In genomic region chr7:19713598-19713997, GRCm38 (mm10) we compare ENCODE assay signal across 16 mouse cellular contexts. TPM values are rescaled to one million over a fixed set of nuclear protein-coding genes. Genes with fewer than 3 reads are reported as not detected.
DNase-seq lines count a peak whose midpoint lies in the region; ATAC-seq and TF ChIP-seq lines count a peak whose summit lies in the region.
"Had no signal": no experiment of that assay in that cellular context is flagged by ENCODE, and none has a peak within 500 bp of the region (broad histone marks: within the 10 kb centered on the region; RNA-seq: fewer than 3 reads in every experiment).

No protein-coding gene starts in this region.

- peaks cover 72% of the 10 kb centered on the region for H3K36me3 ChIP-seq in heart, embryonic 13.5 days
- H3K36me3 ChIP-seq in midbrain, embryonic 12.5 days: peaks cover 57% of the 10 kb centered on the region
- H3K36me3 ChIP-seq in midbrain, embryonic 14.5 days (ENCODE audit: control insufficient read depth, insufficient read depth, low read length): peaks cover 42% of the 10 kb centered on the region
- peaks cover 37% of the 10 kb centered on the region for H3K36me3 ChIP-seq in liver, postnatal 0 days (replicated peaks; ENCODE audit: insufficient read depth, low read length)

- peak; percentile 6 for DNase-seq in CD4-positive, CD25-positive, alpha-beta regulatory T cell, adult 2 months (ENCODE audit: low read depth, low spot score)
- no peak for DNase-seq in heart, postnatal 36 days
- DNase-seq in midbrain, embryonic 14.5 days: no peak
- no peak for DNase-seq in liver, postnatal 0 days
- DNase-seq in ovary, postnatal 14 days (ENCODE audit: low spot score): no peak
- DNase-seq: cerebellum, adult 8-10 months; kidney, postnatal 14 days; layer of hippocampus, postnatal 36 days; right cerebral cortex, postnatal 25 days had no signal

- H3K9ac ChIP-seq in heart, embryonic 13.5 days: peak overlapping the region; percentile 98; the same call in 1 of the 2 replicates
- H3K9ac ChIP-seq in midbrain, embryonic 12.5 days (replicated peaks): 0 out of 2 replicates have a peak overlapping the region, but pooled peaks have one; percentile 2
- no peak overlapping the region for H3K9ac ChIP-seq in midbrain, embryonic 14.5 days (replicated peaks; ENCODE audit: low read length)
- no peak overlapping the region for H3K9ac ChIP-seq in liver, postnatal 0 days (replicated peaks)

- no peak for ATAC-seq in CD4-positive, CD25-positive, alpha-beta regulatory T cell, adult 4 months
- ATAC-seq in heart, embryonic 13.5 days (ENCODE audit: extremely low read depth, insufficient number of reproducible peaks, low FRiP score, low TSS enrichment): no peak
- no peak for ATAC-seq in midbrain, embryonic 12.5 days (ENCODE audit: low FRiP score, low read depth)
- ATAC-seq in midbrain, embryonic 14.5 days (ENCODE audit: low FRiP score, low TSS enrichment): no peak
- no peak for ATAC-seq in liver, postnatal 0 days

- intact Hi-C loops in heart, postnatal 36 days (cut with DNase I): loop anchor here (2.0 kb wide), 1 partner anchor 45 kb away; no protein-coding TSS in a partner anchor

- H3K27ac ChIP-seq in heart, embryonic 13.5 days (replicated peaks): no peak overlapping the region
- no peak overlapping the region for H3K27ac ChIP-seq in midbrain, embryonic 12.5 days (replicated peaks)
- no peak overlapping the region for H3K27ac ChIP-seq in midbrain, embryonic 14.5 days (replicated peaks; ENCODE audit: low read depth, low read length)
- peak overlapping the region; percentile 86; the same call in 1 of the 2 replicates for H3K27ac ChIP-seq in liver, postnatal 0 days (ENCODE audit: low read depth)
- H3K27ac ChIP-seq: limb, embryonic 15.5 days had no signal

- WGBS in heart, embryonic 13.5 days: 82% methylated on average over 9 of the region's 9 CpGs
- WGBS in midbrain, embryonic 12.5 days: 88% methylated on average over 9 of the region's 9 CpGs
- 87% methylated on average over 9 of the region's 9 CpGs for WGBS in midbrain, embryonic 14.5 days
- 78% methylated on average over 9 of the region's 9 CpGs for WGBS in liver, postnatal 0 days (ENCODE audit: insufficient replicate concordance)

- peaks cover 25% of the 10 kb centered on the region for H3K4me1 ChIP-seq in heart, embryonic 13.5 days
- peaks cover 25% of the 10 kb centered on the region for H3K4me1 ChIP-seq in midbrain, embryonic 12.5 days
- peaks cover 15% of the 10 kb centered on the region for H3K4me1 ChIP-seq in midbrain, embryonic 14.5 days (ENCODE audit: control insufficient read depth, insufficient read depth, low read length)
- H3K4me1 ChIP-seq in liver, postnatal 0 days (ENCODE audit: insufficient read depth): peaks cover 24% of the 10 kb centered on the region

- H3K27me3 ChIP-seq in heart, embryonic 13.5 days (replicated peaks): no peaks in the 10 kb centered on the region
- H3K27me3 ChIP-seq in midbrain, embryonic 12.5 days: no peaks in the 10 kb centered on the region
- H3K27me3 ChIP-seq in midbrain, embryonic 14.5 days (ENCODE audit: control insufficient read depth, insufficient read depth, low read length): no peaks in the 10 kb centered on the region
- no peaks in the 10 kb centered on the region for H3K27me3 ChIP-seq in liver, postnatal 0 days (ENCODE audit: insufficient read depth, low read length)
- H3K27me3 ChIP-seq: limb, embryonic 15.5 days had no signal

- no peaks in the 10 kb centered on the region for H3K9me3 ChIP-seq in heart, embryonic 13.5 days
- H3K9me3 ChIP-seq in midbrain, embryonic 12.5 days: no peaks in the 10 kb centered on the region
- H3K9me3 ChIP-seq in midbrain, embryonic 14.5 days (ENCODE audit: control insufficient read depth, low read length): no peaks in the 10 kb centered on the region
- H3K9me3 ChIP-seq in liver, postnatal 0 days (ENCODE audit: low read length): no peaks in the 10 kb centered on the region
- H3K9me3 ChIP-seq: limb, embryonic 15.5 days had no signal

- TF ChIP-seq CTCF in liver, postnatal 0 days (IDR thresholded peaks at IDR 0.05; ENCODE audit: low read depth): no peak

- H3K4me3 ChIP-seq in heart, embryonic 13.5 days: peak overlapping the region; percentile 96
- 0 out of 2 replicates have a peak overlapping the region, but pooled peaks have one; percentile 6 for H3K4me3 ChIP-seq in midbrain, embryonic 12.5 days
- no peak overlapping the region for H3K4me3 ChIP-seq in midbrain, embryonic 14.5 days (replicated peaks; ENCODE audit: low read depth, low read length)
- no peak overlapping the region for H3K4me3 ChIP-seq in liver, postnatal 0 days (ENCODE audit: low read depth, low read length)

- TF ChIP-seq EP300 in liver, postnatal 0 days (IDR thresholded peaks at IDR 0.05; ENCODE audit: low read depth): no peak

- H3K4me2 ChIP-seq in heart, embryonic 13.5 days: peak overlapping the region; percentile 93; the same call in 1 of the 2 replicates
- no peak overlapping the region for H3K4me2 ChIP-seq in midbrain, embryonic 12.5 days (replicated peaks)
- H3K4me2 ChIP-seq in midbrain, embryonic 14.5 days (ENCODE audit: low read length): no peak overlapping the region
- peak overlapping the region; percentile 96; the same call in 1 of the 2 replicates for H3K4me2 ChIP-seq in liver, postnatal 0 days (ENCODE audit: low read depth, low read length)

RNA-seq across cellular contexts. Expression of gene Tomm40, which starts 1.6 kb away (rescaled TPM):
- 1 to 10 TPM; 3.7 to 6.9 TPM for polyA plus RNA-seq in CD4-positive, CD25-positive, alpha-beta regulatory T cell, adult 4 months (2017; shearing (Covaris generic))
- polyA plus RNA-seq in heart, embryonic 13.5 days (2015; fragmentation: Nextera tagmentation; extraction: Ambion mirVana): 128 and 146 TPM in 2 replicates
- 100 to 1,000 TPM in 1 of 2 experiments, 10 to 100 TPM in 1; 97.7 to 102 TPM for total RNA-seq in heart, postnatal 36 days (2021)
- polyA plus RNA-seq in midbrain, embryonic 12.5 days (2016; fragmentation: Nextera tagmentation; extraction: Ambion mirVana): 148 and 152 TPM in 2 replicates
- polyA plus RNA-seq in midbrain, embryonic 14.5 days (2014; fragmentation: Nextera tagmentation; extraction: Ambion mirVana): 120 and 121 TPM in 2 replicates
- 81.5 and 83.6 TPM in 2 replicates for polyA plus RNA-seq in liver, postnatal 0 days (2015; fragmentation: Nextera tagmentation; extraction: Ambion mirVana)

RNA-seq across cellular contexts. Expression of gene Apoe, which starts 14.6 kb away (rescaled TPM):
- 1 to 10 TPM; 6.6 to 7.6 TPM for polyA plus RNA-seq in CD4-positive, CD25-positive, alpha-beta regulatory T cell, adult 4 months (2017; shearing (Covaris generic))
- 480 and 561 TPM in 2 replicates for polyA plus RNA-seq in heart, embryonic 13.5 days (2015; fragmentation: Nextera tagmentation; extraction: Ambion mirVana)
- total RNA-seq in heart, postnatal 36 days (2021): 100 to 1,000 TPM; 308 to 344 TPM
- 203 and 260 TPM in 2 replicates for polyA plus RNA-seq in midbrain, embryonic 12.5 days (2016; fragmentation: Nextera tagmentation; extraction: Ambion mirVana)
- 163 and 265 TPM in 2 replicates for polyA plus RNA-seq in midbrain, embryonic 14.5 days (2014; fragmentation: Nextera tagmentation; extraction: Ambion mirVana)
- polyA plus RNA-seq in liver, postnatal 0 days (2015; fragmentation: Nextera tagmentation; extraction: Ambion mirVana): 20,006 and 20,209 TPM in 2 replicates

RNA-seq across cellular contexts. Expression of gene Apoc1, which starts 21.1 kb away (rescaled TPM):
- not detected for polyA plus RNA-seq in CD4-positive, CD25-positive, alpha-beta regulatory T cell, adult 4 months (2017; shearing (Covaris generic))
- polyA plus RNA-seq in heart, embryonic 13.5 days (2015; fragmentation: Nextera tagmentation; extraction: Ambion mirVana): 8.8 and 13.9 TPM in 2 replicates
- total RNA-seq in heart, postnatal 36 days (2021): 1 to 10 TPM; 1.2 to 3.3 TPM
- 1.3 and 1.8 TPM in 2 replicates for polyA plus RNA-seq in midbrain, embryonic 12.5 days (2016; fragmentation: Nextera tagmentation; extraction: Ambion mirVana)
- 1.7 and 2.0 TPM in 2 replicates for polyA plus RNA-seq in midbrain, embryonic 14.5 days (2014; fragmentation: Nextera tagmentation; extraction: Ambion mirVana)
- 5,234 and 5,457 TPM in 2 replicates for polyA plus RNA-seq in liver, postnatal 0 days (2015; fragmentation: Nextera tagmentation; extraction: Ambion mirVana)

RNA-seq across cellular contexts. Expression of gene Apoc4, which starts 32.3 kb away (rescaled TPM):
- polyA plus RNA-seq in CD4-positive, CD25-positive, alpha-beta regulatory T cell, adult 4 months (2017; shearing (Covaris generic)): under 1 TPM in 1 of 2 experiments, not detected in 1; 0.36 TPM
- 0.84 and 3.7 TPM in 2 replicates for polyA plus RNA-seq in heart, embryonic 13.5 days (2015; fragmentation: Nextera tagmentation; extraction: Ambion mirVana)
- not detected for total RNA-seq in heart, postnatal 36 days (2021)
- 0.08 TPM in 1 of 2 replicates, not detected in the other for polyA plus RNA-seq in midbrain, embryonic 12.5 days (2016; fragmentation: Nextera tagmentation; extraction: Ambion mirVana)
- polyA plus RNA-seq in midbrain, embryonic 14.5 days (2014; fragmentation: Nextera tagmentation; extraction: Ambion mirVana): not detected in 2 replicates
- 2,808 and 2,914 TPM in 2 replicates for polyA plus RNA-seq in liver, postnatal 0 days (2015; fragmentation: Nextera tagmentation; extraction: Ambion mirVana)
- total RNA-seq: layer of hippocampus, postnatal 36 days had no signal
- polyA plus RNA-seq: embryonic facial prominence, embryonic 11.5 days; macrophage had no signal

RNA-seq across cellular contexts. Expression of gene Gm44805, which starts 32.4 kb away (rescaled TPM):
- not detected for polyA plus RNA-seq in CD4-positive, CD25-positive, alpha-beta regulatory T cell, adult 4 months (2017; shearing (Covaris generic))
- 2.9 TPM in 1 of 2 replicates, not detected in the other for polyA plus RNA-seq in heart, embryonic 13.5 days (2015; fragmentation: Nextera tagmentation; extraction: Ambion mirVana)
- total RNA-seq in heart, postnatal 36 days (2021): not detected
- not detected in 2 replicates for polyA plus RNA-seq in midbrain, embryonic 12.5 days (2016; fragmentation: Nextera tagmentation; extraction: Ambion mirVana)
- polyA plus RNA-seq in midbrain, embryonic 14.5 days (2014; fragmentation: Nextera tagmentation; extraction: Ambion mirVana): not detected in 2 replicates
- polyA plus RNA-seq in liver, postnatal 0 days (2015; fragmentation: Nextera tagmentation; extraction: Ambion mirVana): 187 and 234 TPM in 2 replicates
- total RNA-seq: layer of hippocampus, postnatal 36 days had no signal
- polyA plus RNA-seq: embryonic facial prominence, embryonic 11.5 days; limb, embryonic 15.5 days; macrophage; thymus, postnatal 0 days had no signal

Comparison
In these comparisons a context has a peak if more than half of its experiments do, and no peak if none do; other contexts are left out.
1. H3K4me3 ChIP-seq: peak in heart, embryonic 13.5 days (single experiment) and midbrain, embryonic 12.5 days (single experiment); none in midbrain, embryonic 14.5 days (single experiment) and liver, postnatal 0 days (single experiment).
2. H3K9ac ChIP-seq: peak in heart, embryonic 13.5 days (single experiment) and midbrain, embryonic 12.5 days (single experiment); none in midbrain, embryonic 14.5 days (single experiment) and liver, postnatal 0 days (single experiment).
3. H3K4me2 ChIP-seq: peak in heart, embryonic 13.5 days (single experiment) and liver, postnatal 0 days (single experiment); none in midbrain, embryonic 12.5 days (single experiment) and midbrain, embryonic 14.5 days (single experiment).
4. RNA of gene Tomm40, which starts 1.6 kb away (polyA plus RNA-seq): 148 to 152 TPM in midbrain, embryonic 12.5 days, 128 to 146 TPM in heart, embryonic 13.5 days, 120 to 121 TPM in midbrain, embryonic 14.5 days and 81.5 to 83.6 TPM in liver, postnatal 0 days; 3.7 to 6.9 TPM in CD4-positive, CD25-positive, alpha-beta regulatory T cell, adult 4 months; every median in the first group is over 10 times any median in the second.
5. RNA of gene Apoe, which starts 14.6 kb away (polyA plus RNA-seq): 20,006 to 20,209 TPM in liver, postnatal 0 days; 480 to 561 TPM in heart, embryonic 13.5 days, 163 to 265 TPM in midbrain, embryonic 14.5 days, 203 to 260 TPM in midbrain, embryonic 12.5 days and 6.6 to 7.6 TPM in CD4-positive, CD25-positive, alpha-beta regulatory T cell, adult 4 months; every median in the first group is over 10 times any median in the second.
6. RNA of gene Apoc1, which starts 21.1 kb away (polyA plus RNA-seq): 5,234 to 5,457 TPM in liver, postnatal 0 days; 8.8 to 13.9 TPM in heart, embryonic 13.5 days, 1.3 to 1.8 TPM in midbrain, embryonic 12.5 days, 1.7 to 2.0 TPM in midbrain, embryonic 14.5 days and not detected in CD4-positive, CD25-positive, alpha-beta regulatory T cell, adult 4 months; every median in the first group is over 100 times any median in the second.